Mouse (Mus musculus) lung, postnatal 10 days (tissue): ENCODE data around the gene Vmn1r188.
"Not testable (repeated sequence)": the region's sequence is repeated elsewhere in the genome, so short reads cannot be mapped to it uniquely, and the experiment has no call there.

Source experiments
- DNase-seq: peaks from one replicate; pipeline ENCODE4 v3.0.0; 2021

The Vmn1r188 gene

DNA sequence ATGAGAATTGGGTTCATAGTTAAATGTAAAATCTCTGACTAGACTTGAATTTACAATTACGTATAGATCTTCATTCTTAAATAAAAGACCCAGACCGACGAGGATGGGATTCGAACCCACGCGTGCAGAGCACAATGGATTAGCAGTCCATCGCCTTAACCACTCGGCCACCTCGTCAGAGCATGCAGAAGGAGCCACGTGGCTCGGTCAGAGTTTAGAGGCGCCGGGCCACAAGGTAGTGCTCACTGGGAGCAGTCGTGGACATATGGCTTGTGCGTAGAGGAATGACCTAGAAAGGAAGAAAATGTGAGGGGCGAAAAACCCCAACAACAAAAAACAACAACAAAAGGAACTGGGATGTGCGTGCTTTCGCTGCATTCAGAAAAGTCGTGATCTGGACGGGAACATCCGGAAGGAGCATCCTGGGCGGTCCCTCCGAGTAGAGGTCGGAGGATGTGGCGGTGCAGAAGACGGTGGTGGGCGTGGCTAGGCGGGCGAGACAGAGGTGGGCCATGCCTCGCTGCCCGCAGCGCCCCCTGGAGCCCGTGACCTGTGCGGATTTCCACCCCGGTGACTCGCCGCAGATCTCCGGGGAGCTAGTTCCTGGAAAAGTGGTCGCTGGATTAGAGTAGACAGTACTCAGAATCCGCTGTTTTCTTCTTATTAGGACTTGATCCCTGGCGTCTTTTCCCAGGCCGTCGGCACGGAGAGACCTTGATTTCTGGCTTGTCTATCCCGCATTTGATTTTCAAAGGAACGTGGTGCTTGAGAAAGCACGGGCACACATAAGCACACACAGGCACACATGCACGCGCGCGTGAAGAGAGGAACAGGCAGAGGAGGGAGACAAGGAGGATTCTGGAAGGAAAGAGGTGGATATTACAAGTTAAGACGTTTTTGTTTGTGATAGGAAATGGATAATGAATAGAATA is 33.4 kb upstream of the Vmn1r188 start:
- DNase-seq = peak; percentile 95

DNA sequence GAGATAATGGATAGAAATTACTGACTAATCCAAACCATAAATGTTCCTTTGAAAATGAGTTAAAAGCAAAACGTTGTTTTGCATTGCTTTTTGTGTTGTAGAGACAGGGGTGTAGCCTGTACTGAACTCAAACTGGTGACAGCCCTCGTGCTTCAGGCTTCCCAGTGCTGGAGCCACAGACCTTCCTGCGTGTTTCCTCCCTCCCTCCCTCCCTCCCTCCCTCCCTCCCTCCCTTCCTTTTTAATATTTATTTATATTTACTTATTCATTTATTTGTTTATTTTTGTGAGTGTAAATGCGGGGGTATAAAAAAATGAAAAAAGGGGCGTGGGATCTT is 32.7 kb upstream of the Vmn1r188 start:
- no peak for DNase-seq

DNA sequence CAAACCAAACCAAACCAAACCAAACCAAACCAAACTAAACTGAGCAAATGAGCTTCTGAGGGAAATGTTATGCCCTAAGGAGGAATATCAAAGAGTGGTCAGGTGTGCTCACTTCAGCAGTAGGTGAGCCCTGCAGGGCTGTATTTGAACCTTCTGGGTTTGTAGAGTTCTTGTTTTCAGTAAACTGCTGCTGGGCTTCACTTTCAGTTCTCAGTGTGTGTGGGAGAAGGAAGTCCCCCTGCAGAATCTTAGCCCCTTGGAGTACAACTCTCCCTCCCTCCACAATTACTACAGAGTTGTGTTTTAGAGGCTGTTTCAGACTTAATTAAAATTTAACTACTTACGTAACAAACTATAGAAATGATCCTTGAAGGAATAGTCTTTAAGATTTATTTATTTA is 30.5 kb upstream of the Vmn1r188 start:
- DNase-seq = no peak

DNA sequence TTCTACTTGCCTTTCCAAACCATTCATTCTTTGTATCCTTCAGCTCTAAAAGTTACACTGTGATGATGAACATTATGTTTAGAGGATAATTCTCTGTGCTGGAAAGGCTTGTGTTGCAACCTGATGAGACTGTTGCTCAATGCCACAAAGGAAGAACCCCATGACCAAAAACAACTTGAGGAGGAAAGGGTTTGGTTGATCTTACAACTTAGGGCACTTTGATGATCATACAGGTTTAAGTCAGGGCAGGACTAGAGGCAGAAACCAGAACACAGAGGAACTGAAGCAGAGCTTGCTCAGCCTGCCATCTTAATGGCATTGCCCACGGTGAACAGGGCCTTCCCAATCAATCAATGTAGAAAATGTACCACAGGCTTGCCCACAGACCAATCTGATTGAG is 22.8 kb upstream of the Vmn1r188 start:
- DNase-seq = no peak

DNA sequence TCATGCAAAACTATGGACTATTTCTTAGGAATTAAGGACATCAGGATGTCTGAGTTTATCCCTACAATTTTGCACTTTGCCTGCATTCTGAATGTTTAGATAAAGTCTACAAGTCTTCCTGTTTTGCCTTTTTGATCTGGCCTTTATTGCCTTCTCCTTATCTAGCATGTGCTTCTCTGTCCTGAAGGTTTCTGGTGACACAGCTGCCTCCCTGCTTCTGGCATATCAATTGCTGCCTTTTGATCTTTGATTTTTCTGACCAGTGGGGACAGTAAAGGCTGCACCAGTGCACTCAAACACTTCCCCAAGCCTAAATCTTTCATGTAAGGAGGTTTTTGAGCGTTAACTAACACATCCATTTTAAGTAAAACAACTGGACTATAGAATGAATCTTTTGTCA is 20.8 kb upstream of the Vmn1r188 start:
- no peak for DNase-seq

DNA sequence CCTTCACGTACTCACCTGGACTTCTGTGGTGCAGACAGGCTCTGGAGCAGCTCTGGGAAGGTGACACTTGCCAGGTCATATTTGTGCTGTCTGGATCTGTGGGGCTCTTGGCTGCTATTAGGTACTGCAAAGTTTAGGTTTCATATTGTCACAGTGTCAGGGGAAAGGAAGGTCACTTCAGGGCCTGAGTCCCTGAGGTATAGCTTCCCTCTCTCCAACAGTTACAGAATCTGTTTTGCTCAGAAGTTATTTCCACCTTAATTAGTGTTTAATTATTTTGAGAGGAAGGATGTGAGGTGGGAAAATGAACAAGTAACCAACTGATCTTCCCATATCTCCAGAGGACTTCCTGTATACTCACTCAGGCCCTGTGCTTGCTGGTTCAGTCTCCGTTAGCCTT is 21.5 kb downstream of the Vmn1r188 start, which contains the start of gene Vmn1r189:
Gene Vmn1r189 (minus strand): TSS at position 101 of the 400 bp plus-strand sequence.
- not testable (repeated sequence) for DNase-seq

DNA sequence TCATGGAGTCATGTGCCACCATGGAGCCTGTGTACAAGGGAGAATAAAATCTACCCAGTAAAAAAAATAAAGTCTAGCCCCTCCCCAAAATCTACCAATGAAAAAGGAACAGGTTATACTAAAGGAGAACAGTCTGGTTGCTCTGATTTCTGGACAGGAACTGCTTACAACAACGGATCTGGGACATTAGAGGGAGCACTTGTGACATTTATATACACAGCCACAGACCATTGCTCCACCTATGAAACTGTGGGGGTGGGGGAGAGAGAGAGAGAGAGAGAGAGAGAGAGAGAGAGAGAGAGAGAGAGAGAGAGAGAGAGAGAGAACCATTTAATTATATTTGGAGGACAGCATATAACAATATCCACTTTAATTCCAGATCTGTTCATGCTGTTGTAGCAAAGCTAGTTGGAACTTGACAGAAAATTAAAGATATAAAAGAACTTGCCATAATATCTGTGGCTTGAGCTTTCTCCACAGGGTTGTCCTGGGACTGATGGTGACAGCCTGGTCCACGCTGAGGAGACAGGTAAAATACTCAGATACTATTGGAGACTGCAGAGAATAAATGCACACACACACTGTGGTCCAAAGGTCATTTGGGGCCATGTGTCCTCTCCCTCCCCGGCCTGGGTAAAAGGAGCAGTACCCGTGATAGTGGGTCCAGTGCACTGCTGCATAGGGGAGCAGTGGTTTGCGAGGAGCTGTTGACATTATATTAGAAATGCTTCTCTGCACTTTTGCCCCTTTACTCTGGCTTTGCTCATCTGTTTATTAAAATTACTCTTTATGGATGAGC is 52.5 kb downstream of the Vmn1r188 start:
- not testable (repeated sequence) for DNase-seq
